Mouse (Mus musculus) frontal cortex, postnatal 36 days (tissue): ENCODE data around the gene Krtap15.

Experiments used
- DNase-seq, 2 experiments: peaks; one replicate each; pipeline ENCODE4 v3.0.0; 2022; ENCODE audit warnings: low spot score in 2 of 2

The Krtap15 gene

GRCm38 (mm10) chr16:88820066-88820465, at the start of gene Krtap15:
Krtap15 (plus strand) TSS chr16:88820215.
- DNase-seq, result no peak

- no peak for DNase-seq
Observed at GRCm38 (mm10) chr16:88774106-88774505, 45.9 kb upstream of the Krtap15 start, which contains the start of gene 2310057N15Rik. 2310057N15Rik (minus strand) TSS chr16:88774206.

DNA sequence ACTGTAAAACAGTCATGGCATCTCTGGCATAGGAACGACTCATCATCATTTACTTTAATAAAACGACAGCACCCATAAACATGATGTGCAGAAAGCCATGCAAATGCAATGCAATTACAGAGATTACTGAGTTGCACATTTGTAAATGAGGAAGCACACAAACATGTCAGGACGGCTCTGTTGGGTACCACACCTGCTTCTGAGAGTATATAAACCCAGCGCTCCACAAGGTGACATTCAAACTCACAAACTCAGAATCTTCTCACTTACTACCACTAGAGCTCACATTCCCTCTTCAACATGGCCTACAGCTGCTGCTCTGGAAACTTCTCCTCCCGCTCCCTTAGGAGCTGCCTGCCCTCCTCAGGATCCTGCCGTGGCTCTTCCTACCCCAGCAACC, 42.4 kb upstream of the Krtap15 start, which contains the start of gene Gm5965:
Gene Gm5965, plus strand, starts transcription at position 301 of the 400 bp plus-strand sequence.
- DNase-seq, result no peak

- DNase-seq, result no peak
Observed at GRCm38 (mm10) chr16:88786786-88787185, 33.2 kb upstream of the Krtap15 start.

- no peak for DNase-seq
Observed at GRCm38 (mm10) chr16:88811827-88812226, 8.2 kb upstream of the Krtap15 start, which contains the start of gene Gm20741. Gm20741 (minus strand) TSS chr16:88812220.

DNA sequence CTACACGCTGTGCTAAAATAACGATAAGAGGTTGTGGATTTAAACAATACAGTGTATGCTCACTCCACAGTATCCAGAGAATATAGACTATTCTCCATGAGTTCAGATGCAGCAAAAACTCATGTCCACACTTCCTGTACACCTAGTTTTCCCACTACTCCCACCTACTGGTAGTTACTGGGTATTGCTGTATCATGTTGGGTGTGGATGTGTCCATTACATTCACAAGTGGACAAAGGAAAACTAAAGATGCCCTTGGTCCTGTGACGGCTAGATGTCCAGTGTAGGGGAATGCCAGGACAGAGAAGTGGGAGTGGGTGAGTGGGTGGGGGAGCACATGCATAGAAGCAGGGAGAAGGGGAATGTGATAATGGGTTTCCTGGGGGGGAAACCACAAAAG, 3.7 kb downstream of the Krtap15 start:
- DNase-seq, result peak in 1 of 2 experiments; percentile 11

DNA sequence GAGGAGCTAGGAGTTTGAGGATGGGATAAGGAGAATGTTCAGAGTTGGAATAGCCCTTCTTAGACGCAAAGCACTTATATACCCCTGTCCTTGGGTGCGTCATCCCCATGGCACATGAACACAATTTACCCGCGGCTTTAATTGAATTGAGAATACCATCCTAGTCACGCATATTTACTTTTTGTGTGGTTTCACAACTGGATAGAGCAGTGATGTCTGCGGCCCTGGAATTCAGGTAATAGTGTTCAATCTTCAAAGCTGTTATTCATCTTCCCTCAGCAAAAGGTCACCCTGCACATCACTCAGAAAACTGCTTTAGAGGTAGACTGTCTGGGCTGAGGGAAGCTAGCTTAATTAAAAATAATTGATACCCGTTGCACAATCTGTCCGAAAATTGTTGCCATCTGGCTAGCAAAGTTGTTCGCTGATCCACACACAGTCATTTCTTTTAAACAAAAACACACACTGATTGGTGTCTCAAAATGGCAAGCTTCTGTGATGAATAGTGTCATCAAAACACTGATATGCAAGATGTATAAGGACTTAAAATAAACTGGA, 6.2 kb downstream of the Krtap15 start, which contains the start of gene Krtap14:
Gene Krtap14, minus strand, starts transcription at position 51 of the 558 bp plus-strand sequence.
- no peak for DNase-seq

- DNase-seq, result no peak
Observed at GRCm38 (mm10) chr16:88826978-88827377, 7.0 kb downstream of the Krtap15 start.

GRCm38 (mm10) chr16:88847363-88847762, 27.3 kb downstream of the Krtap15 start:
- DNase-seq, result no peak

DNA sequence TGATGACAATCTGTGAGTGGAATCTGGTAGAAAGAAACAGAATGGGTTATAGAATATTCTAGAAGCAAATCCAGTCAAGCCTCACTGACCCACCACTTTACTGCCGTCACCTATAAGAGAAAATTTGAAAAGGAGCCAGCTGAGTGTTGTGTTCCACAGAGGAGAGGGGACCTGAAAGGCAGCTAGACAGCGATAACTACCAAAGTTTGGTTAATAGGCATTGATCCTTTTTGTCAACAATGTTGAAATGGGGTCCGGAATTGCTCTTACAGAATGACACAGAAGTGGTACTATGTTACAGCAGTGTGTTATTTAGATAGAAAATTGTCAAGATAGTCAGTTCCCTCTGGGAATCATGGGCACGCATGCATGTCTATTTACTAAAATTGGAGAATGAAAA, 28.5 kb downstream of the Krtap15 start:
- DNase-seq, result no peak

DNA sequence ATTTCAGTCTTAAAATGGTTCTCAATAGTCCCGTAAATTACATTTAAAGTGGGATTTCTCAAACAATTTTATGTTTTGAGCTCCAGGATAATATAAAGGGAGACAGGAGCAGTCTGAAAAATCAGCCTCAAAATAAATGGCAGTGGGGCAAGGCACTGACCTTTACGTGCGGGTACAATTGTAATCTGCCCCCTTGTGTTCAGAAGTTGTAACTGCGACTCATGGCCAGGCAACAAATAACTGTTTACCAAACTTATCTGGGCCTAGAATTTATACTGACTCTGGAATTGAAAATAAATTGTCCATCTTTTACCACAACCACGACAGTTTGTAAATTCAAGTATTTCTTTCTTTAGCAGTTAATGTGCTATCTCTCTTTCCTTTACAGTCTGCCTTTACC, 31.4 kb downstream of the Krtap15 start:
- DNase-seq, result no peak

DNA sequence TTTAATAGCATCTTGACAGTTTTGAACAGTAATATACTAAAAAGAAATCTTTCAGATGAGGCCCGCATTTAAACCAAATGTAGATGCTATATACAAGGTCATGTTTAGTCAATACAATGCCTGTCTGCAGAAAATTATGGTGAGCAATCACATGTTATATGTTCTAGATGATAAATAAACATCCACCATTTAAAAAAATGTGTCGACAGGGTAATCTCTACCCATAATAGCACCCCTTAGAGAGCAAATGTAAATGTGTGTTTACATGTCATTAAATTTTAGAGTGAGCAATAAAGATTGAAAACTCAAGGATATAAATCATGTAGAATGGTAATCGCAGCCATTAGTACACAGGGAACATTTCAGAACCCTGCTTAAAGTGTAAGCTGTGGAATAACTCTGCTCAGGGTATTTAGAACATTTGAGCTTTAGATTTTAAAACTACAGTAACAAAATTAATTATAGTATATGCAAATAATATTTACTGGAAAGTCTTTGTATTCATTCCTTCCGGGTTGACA, 44.9 kb downstream of the Krtap15 start:
- no peak for DNase-seq

DNA sequence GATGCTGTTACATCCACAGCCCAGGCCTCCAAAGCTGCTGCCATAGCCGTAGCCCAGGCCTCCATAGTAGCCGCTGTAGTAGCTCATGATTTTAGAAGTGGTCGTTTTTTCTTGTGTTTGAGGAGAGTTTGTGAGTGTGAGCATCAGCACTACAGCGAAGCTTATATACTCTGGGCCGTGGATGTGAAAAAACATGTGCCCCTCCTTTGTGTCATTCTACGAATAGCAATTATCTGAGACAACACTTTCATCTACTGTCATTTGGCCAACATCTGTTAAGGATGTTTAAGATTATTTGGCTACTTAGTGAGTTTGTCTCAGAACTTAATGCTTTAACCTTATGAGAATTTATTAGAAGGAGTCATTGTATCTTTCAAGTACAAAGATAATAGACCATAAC, 49.3 kb downstream of the Krtap15 start, which contains the start of gene Krtap19-1:
Gene Krtap19-1, minus strand, starts transcription at position 101 of the 400 bp plus-strand sequence.
- DNase-seq, result no peak

- no peak for DNase-seq
Observed at GRCm38 (mm10) chr16:88874169-88874568, 54.2 kb downstream of the Krtap15 start, which contains the start of gene Krtap19-2. Krtap19-2 (minus strand) TSS chr16:88874269.

DNA sequence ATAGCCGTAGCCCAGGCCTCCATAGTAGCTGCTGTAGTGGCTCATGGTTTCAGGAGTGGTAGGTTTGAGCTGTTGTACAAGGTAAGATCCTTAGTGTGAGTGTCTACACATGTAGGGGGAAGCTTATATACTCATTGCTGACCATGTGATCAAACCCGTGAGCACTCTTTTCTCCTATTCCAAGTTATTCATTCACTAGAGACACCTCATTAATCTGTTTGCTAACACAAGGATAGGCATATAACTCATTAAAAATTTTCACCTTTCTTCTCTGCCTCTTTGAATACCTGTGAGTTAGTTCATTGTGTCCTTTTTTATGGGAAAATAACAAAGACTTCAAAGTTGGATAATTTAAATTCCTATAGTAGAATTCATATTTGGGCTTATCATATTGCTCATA, 57.9 kb downstream of the Krtap15 start, which contains the start of gene Krtap19-3:
Gene Krtap19-3, minus strand, starts transcription at position 101 of the 400 bp plus-strand sequence.
- no peak for DNase-seq
